Mouse (Mus musculus): ENCODE results near the gene Pnpla3.

Pnpla3 gene

DNA sequence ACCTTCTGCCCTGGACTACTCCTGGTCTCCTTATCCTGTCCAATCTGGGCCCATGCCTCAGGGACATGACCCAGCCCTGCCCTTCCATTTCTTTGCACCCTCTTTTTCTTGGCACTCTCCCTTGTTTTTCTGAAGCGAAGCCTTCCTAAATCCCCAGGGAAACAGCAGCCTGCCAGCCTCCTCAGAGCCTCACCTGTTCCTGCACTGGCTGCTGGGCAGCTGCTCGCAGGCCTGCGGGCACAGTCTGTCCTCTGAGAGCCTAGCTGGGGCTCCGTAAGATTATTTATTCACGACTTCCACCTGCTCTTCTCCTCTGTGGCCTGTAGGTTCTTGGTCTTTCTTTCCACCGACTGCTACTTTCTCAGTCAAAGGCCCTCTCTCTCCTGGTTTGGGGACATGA, 14.4 kb downstream of the Pnpla3 start:
- DNase-seq = no peak

DNA sequence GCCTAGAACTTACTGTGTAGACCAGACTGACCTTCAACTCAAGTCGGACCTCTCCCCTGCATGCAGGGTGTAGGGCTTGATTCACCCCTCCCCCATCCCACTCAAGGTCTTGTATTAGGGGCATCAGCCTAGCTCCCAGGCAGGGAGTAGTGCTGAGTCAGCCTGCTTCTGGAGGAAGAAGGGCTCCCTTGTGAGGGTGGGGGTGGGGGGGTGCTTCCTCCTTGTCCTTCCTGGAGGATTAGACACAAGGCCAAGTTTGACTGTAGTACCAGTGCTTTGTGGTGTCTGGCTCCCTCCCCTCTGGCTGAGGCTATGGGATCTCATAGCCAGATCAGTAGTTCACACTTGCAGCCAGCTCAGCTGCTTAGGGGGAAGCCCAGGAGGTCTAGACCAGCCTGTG, 16.3 kb downstream of the Pnpla3 start:
- no peak for DNase-seq

DNA sequence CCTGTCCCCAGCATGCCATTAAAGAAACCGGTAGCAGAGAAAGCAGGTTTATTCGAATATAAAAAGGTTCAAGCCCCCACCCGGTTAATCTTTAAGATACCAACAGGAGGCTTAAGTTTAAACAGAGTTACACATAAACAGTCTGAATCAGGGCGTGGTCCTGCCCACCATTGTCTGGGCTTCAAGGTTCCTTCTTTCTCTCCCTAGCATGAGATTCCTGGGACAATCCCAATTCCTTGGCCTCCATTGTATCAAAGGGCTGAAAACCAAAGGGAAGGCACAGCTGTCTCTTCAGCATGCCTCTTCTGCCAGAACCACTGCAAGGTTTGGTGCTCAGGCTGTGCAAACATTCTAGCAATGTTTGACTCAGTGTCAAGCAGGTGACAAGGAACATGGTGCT, 18.6 kb downstream of the Pnpla3 start:
- DNase-seq = no peak

DNA sequence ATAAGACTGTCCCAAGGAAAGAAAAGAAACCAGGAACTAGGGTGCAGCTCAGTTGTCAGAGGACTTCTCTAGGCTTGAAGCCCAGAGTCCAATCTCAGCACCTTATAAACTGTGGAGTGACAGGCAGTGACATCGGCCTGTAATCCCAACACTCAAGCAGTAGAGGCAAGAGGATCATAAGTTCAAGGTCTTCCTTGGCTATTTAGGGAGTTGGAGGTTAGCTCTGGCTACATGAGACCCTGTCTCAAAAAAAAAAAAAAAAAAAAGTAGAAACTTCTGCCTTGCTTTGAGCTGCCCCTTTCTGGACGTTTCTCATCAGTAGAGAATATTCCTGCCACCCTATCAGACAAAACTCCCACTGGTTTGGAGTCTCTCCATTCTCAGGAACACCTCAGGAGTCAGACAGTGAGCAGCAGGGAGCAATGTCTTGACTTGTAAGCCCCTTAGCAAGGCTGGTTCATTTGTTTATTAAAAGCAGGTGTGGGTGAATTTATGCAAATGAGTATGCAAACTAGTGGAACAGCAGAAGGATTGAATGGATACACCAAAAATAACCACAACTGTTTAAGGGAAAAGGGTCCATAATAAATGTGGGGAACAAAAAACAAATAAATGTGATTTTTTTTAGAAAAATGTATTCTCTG, 21.4 kb downstream of the Pnpla3 start:
- no peak for DNase-seq

DNA sequence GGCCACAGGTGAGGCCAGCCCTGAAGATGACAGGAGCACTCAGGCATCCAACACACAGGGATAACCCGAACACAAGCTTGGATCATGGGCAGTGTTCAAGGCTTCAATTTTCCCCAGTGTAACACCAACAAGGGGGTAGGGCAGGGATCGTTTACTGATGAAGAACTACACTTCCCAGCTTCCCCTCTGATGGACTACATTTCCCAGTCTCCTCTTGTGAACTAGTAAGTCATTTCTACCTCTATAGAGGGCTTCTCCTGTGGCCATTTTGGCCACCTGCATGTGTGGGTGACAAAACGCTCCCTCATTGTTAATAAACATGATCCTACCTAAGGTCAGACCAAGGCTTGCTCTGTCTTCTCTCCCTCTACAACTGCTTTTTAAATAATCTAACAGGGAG, 22.2 kb downstream of the Pnpla3 start:
- DNase-seq = no peak

DNA sequence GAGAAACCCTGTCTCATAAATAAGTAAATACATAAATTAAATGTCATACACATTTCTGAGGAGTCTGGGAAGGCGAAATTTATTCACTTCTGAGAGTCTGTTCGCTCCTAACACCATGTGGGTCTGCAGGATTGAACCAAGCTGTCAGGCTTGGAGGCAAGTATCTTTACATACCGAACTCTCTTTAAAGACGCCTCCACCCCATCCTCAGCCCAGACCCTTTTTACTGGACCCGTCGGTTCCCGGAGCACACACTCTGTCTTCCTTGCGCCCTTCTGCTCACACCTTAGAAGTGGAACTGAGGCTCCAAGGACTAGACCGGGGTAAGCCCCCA, 24.1 kb downstream of the Pnpla3 start:
- DNase-seq = no peak

DNA sequence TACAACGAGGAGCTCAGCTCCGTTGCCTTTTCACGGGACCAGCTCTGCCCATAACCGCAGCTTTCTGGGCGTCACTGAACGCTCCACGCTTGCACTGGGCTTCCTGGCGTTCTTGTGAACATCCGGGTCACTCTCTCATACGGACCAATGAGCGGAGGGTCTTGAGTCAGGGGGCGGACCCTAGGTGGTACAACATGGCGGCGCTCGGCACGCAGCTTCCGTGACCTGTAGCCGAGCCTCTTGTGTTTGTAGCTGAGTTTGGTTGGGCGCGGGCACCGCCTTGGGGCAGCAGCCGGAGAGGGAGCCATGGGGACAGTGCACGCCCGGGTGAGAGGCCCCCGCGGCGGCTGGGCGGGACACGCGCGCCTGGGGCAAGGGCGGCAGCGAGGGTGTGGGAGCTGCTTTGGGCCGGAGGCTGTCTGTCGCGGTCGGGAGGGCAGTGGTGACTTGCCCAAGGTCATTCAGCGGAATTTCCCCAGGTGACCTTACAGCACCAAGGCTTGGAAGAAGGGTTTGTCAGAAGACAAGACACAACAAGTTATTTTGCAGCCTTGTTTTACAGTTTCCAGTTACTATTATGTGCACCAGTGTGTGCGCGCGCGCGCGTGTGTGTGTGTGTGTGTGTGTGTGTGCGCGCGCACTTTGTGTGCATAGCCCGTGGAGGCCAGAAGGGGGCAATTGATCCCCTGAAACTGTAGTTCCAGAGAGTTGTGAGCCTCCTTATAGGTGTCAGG, 24.6 kb downstream of the Pnpla3 start, which contains the start of gene Samm50:
Samm50 (plus strand) TSS at position 184 of the 734 bp plus-strand sequence.
- peak; percentile 86 to 89 for DNase-seq

DNA sequence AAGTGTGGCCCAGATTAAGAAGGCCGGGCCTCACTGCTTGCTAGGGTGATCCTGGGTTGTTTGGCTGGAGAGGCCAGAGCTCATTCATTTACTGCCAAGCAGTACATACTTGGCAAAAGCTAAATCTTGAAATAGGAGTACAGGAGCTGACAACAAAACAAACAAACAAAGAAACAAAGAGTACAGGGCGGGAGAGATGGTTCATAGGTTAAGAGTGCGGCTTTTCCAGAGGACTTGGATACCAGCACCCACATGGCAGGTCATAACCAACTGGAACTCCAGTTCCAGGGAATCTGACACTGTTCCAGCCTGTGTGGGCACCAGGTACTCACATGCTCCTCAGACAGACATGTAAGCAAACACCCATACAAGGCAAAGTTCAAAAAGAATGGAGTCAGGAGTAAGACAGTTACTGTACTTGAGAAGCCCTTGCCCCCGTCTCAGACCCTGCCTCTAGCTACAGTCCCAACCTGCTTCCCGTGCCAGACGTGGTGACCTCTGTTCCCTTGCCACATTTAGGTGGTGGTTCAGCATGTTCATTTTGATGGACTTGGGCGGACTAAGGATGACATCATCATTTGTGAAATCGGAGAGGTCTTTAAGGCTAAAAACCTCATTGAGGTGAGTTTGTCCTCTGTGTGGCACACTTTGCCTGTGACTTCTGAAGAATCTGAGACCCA, 29.0 kb downstream of the Pnpla3 start:
- DNase-seq = no peak

DNA sequence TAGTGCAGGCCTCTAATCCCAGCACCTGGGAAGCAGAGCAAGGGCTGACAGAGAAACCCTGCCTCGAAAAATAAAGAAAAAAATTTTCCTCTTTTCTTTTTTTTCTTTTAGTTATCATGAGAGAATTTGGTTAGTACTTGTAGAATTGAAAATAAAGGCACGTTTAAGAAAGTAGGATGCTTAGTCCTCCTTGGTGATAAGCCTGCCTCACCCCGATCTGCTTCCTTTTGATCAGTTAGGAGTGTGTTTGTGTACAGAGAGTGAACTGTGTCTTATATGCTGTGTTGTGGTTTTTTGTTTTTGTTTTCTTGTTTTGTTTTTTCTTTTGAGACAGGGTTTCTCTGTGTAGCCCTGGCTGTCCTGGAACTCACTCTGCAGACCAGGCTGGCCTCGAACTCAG, 39.7 kb downstream of the Pnpla3 start:
- DNase-seq = no peak

DNA sequence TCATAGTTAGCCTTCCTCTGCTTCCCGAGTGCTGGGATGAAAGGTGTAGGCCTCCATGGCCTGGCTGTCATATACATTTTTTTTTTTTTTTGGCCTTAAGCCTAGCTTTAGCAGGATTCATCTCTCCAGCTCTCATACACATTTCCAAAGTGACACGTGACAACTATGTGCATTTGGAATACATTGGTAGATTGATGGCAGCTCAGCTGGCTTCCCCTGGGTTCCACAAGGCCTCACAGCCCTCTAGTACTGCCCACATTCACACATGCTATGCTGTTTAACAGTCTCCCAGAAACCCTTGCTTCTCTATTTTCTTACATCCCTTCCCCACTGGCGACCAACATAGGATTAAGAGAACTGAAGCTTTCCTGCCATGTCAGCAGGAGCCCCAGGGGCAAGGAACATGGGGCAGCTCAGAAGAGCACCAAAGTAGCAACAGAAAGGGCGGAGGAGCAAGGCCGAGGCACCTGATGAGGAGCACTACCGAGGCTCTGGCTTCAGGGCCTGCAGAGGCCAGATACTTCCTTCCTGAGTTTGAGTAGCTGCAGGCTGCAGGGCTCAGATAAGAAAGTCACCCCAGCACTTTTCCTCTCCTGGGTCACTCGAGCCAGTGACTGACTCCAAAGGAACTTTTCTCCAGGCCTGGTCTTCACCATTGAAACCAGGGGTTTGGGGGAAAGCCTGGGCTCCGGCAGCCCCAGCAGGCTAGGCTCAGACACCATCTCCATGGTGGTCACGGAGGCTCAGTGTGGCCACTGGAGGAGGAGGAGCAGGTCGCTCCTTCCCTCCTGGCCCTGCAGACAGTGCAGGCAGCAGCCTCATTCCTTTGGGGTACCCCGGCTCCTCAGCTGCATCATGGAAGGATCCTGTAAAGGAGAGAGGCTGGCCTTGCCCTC, 42.1 kb downstream of the Pnpla3 start:
- DNase-seq = no peak

DNA sequence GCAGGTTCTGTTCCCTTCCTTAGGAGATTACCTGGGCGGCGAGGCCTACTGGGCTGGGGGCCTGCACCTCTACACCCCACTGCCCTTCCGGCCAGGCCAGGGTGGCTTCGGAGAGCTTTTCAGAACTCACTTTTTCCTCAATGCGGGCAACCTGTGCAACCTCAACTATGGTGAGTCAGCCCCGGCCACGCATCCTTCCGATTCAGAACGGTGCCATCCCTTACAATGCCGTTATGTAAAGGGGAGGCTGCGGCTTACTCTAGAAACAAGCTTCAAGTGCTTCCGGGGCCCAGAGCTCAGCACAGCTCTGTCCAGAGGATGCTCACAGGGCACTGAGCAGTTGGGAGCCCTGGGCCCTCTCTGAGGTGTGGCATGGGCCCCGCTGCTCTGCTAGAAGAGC, 42.8 kb downstream of the Pnpla3 start:
- no peak for DNase-seq

DNA sequence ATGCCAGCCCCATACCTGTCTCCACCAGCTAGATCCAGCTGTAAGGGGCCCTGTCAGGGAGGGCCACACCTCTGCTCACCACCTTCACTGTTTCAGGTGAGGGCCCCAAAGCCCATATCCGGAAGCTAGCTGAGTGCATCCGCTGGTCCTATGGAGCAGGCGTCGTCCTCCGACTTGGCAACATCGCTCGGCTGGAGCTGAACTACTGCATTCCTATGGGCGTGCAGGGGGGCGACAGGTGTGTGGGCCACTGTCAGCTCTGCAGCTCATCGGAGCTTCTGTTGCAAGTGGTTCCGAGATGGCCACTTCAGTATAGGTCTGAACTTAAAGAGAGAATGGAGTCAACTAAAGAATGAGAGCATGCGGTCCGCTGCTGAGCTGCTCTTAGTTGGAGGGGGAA, 43.3 kb downstream of the Pnpla3 start:
- DNase-seq = no peak

DNA sequence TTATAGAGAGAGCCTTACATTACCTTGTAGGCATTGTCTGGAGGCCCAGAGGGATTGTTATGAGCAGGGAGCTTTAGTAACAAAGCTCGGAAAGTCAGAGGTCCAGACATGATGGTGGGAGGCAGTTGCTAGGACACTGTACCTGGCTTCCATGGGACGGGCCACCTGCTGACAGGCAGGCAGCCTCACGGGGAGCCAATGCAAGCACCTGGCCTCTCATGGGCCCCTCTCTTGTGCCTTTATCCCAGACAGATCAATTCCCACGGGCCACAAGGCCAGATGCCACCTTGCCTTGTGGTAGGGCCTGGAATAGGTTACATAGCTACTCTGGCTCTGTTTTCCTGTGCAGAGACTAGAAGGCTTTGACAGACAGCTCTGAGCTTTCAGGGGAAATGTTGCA, 43.9 kb downstream of the Pnpla3 start:
- no peak for DNase-seq

DNA sequence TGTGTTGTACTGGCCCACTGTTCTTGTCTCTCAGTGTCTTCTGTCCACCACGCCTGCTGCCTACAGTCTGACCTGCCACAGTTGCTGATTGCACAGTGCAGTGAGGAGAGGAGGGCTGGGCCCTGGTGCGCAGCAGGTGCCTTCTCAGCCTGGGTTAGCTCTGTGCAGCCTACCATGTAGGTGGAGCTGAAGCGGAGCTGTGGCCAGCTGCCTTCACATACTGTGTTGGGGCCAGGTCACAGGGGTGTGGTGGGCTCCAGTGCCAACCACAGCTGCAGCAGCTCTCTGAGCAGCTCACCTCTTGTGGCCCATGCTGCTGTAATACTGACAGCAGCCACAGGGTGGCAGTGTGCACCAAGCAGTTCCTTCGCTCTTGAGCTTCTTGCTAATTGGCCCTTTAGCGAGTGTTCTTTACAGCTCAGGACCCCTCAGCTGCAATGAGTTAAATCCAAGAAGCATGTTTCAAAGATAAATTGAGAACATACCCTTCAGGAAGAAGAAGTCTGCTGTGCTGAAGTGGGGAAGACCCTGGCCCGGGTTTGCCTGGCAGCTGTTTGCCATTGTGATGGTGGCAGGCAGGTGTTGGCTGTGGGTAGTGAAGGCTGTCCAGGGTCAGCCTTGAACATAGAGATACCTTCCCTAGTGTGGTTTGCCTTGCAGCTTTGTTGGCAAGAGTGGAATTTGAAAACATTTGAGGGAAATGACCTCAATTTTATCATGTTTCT, 44.6 kb downstream of the Pnpla3 start:
- peak; percentile 76 to 78 for DNase-seq

DNA sequence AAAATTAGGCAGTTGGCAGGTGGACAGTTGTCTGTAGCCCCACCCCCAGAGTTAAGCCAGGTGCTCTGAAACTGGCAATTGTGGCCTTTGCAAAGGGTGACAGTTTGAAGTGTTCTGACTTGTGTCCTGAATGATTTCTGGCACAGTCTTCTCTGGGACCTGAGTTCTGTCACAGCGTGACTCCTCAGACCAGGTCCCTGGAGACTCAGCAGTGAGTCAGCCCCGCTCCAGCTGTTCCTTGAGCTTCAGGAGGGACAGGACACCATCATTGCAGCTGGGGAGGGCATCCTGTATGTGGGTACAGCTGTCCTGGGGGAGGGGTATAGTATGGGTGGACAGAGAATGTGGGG, 45.1 kb downstream of the Pnpla3 start:
- no peak for DNase-seq

DNA sequence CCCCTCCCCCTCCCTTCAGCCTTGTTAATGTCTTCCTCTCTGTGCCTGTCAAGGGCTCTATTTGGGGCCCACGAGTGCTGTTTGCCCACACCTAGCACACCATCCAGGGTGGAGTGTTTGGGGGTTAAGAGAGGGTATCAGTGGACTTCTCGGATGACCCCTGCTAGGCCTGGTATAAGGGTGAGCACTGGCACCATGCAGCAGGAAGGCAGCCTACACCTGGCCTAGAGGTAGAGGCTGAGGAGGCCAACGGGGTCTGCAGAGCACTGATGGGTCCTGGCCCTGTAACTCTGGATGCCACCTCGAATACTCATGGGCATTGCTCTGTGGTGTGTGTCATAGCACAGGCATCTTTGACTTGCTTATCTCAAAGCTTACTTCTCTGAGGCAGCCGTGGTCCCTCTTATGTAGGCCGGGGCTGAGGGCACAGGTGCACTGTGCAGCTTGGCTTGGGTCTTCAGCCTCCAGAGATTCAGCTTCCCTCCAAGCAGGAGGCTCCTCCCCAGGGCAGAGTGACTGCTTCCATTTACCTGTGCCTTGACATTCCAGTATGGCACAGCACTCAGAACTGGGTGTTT, 45.6 kb downstream of the Pnpla3 start:
- no peak for DNase-seq

DNA sequence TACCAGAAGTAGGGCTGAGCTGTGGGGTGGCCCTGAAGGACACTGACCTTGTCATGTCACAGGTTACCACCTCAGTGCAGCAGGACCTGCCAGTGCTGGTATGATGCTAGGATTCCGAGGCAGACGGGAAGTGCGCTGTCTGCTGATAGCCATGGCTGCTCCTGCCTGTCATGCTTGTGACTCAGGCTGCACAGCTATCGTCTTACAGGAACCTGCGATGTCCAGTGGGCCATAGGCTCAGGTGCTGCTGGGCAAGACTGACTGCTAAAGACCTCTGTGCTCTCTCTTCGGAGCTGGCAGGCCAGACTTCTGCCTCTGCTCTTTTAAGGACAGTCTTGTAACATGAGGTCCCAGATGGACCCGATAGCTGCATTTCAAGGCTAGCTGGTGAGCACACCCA, 46.8 kb downstream of the Pnpla3 start:
- no peak for DNase-seq

DNA sequence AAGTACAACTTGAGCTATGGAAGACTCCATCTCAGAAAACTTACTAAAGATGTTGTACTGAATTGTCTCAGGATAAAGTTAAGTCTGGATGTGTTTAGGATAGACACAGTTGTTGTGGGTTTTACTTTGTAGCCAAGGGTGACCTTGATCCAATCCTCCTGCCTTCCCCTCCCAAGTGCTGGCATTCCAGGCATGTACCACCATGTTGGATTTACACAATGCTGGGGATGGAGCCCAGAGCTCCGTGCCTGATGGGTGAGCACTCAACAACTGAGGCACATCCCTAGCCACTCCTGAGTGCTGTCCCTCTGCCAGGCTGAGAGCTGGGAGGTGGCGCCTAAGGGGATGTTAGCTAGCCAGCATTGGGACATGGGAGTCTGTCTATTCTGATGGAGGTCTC, 47.6 kb downstream of the Pnpla3 start:
- no peak for DNase-seq

DNA sequence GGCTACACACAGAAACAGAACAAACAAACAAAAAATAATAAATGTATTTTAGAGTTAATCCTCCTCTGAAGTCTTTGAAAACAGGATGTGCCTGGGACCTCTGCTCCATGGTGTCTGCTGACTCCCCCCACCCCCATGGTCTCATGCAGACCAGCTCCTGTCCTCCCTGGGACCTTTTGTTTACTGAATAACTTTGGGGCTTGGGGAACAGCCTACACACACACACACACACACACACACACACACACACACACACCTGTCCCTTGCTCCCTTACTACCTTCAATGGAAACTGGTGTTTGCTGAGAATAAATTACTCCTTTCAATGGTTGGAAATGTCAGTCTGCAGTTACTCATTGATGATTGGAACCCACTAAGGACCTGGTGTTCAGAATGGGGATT, 48.4 kb downstream of the Pnpla3 start:
- no peak for DNase-seq

DNA sequence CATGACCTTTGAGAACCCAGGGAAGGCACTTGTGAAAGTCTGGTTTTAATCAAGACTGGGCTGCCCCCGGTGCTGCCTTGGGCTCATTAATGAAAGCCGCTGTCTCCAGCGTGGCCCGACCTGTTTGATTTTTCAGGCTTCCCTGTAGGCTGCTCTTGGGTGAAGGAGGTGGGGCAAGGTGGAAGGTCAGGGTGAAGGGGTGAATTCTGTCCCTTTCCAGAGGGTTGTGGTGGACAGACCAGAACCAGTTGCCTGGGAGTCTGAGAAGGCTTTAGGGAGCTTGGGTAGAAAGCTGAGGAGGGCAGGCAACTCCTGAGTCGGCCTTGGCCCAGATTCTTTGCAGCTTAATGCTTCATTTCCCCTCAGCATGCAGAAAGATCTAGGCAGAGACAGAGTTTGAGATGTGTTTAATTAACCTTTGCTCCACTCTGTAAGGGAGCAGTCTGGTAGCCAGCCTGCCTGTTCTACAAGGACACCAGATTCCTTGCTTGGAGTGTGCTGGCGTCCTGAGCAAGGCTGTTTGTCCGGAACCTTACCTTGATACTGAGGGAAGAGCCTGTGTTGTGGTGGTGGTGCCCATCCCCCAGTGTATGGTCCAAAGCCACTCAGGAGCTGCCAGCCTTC, 48.9 kb downstream of the Pnpla3 start:
- no peak for DNase-seq

DNA sequence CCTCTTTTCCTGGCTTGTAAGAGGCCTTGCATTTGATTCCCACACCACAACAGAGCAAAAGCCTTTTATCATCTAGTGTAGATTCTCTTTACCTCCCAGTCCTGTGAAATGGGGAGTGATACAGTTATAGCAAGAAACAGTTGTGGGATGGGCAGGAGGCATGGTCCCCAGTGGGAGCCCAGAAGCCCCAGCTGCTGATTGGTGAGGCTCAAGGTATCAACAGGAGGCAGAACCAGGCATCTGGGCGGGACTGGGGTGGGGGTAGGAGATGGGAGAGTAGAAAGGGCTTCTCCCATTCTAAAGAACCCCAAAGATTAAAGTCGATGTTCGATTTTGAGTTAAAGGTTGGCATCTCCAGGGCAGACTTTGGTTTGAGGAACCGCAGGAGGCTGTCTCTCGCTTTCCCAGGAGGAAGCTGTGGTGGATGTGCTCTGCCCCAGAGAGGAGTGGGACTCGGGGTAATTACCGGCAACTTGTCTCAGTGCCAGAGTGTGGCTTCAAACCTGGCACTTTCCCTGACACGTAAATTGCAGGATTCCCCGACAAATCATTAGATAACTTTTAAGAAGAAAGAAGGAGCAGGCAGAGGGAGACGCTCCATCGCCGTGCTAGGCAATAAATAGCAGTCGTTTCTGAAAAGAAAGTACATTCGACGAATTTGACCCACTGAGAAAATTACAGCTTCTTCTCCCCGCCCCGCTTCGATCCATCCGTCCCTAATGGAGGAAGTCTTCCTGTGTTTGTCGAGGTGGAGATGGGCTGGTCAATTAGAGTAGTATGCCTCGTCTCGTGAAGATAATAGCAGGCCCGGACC, 50.5 kb downstream of the Pnpla3 start:
- no peak for DNase-seq
